Mouse (Mus musculus): ENCODE measurements around the gene Fermt1. TPM values are rescaled to one million over a fixed set of nuclear protein-coding genes. Genes with fewer than 3 reads are reported as not detected.

Gene Fermt1
- polyA plus RNA-seq, 1 experiment, result 13.7 TPM

DNA sequence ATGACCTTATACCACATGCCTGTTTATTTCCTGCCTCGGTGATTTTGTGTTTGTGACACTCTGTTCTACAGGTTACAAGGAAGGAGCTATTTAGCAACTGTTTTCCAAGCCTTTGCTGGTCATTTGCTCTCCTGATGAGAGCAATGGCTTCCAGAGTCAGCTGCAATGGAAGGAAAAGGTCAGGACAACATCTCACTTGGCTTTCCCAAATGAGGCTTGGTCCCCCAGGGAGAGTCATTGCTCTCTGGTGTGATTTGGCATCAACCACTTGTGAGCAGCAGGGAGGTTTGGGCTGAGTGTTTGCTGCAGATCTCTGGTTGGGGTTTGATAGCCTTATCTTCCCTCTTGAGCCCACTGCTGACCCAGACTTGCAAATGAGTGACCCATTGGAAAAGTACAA lies 45.1 kb downstream of the Fermt1 start:
- no peaks in the 10 kb centered on the region for H3K27me3 ChIP-seq (replicated peaks; ENCODE audit: control insufficient read depth, insufficient read depth, low read length)
- 0 out of 2 replicates have a peak, but pooled peaks cover 3% of the 10 kb centered on the region for H3K4me1 ChIP-seq (ENCODE audit: control insufficient read depth, insufficient read depth, low read length)
- H3K4me3 ChIP-seq (ENCODE audit: insufficient read depth, low read depth, low read length), result no peak overlapping the region
- no peaks in the 10 kb centered on the region for H3K36me3 ChIP-seq (ENCODE audit: control insufficient read depth, insufficient read depth, low read length)
- DNase-seq, result no peak
- H3K27ac ChIP-seq (ENCODE audit: insufficient read depth, low read depth, low read length), result no peak overlapping the region
- TF ChIP-seq CTCF (conservative IDR thresholded peaks at IDR 0.05; ENCODE audit: insufficient read depth, insufficient read length, low read depth, low read length) (no peak), POLR2A (IDR thresholded peaks at IDR 0.05; ENCODE audit: low read depth, low read length) (no peak)
- 79% methylated on average over 1 of the region's 1 CpGs for WGBS

DNA sequence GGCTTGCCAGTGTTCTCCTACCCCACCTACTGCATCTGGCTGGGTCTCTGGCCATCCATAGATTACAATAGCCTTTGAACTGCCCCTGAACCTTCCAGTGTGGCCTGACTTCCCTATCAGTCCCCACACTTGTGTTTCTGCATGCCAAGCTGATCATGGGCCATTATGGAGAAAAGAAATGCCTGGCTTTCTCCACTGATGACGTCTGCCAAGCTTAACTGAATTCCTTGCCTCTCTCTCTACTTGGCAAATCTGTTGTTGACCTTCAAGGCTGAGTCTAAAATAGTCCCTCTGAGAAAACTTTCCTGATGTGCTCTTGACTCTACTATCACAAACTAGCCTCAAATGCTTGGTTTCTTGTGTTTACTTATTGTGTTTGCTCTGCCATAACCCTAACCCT lies 47.5 kb downstream of the Fermt1 start:
- Histone ChIP-seq H3K27ac (ENCODE audit: insufficient read depth, low read depth, low read length) (no peak overlapping the region), H3K27me3 (replicated peaks; ENCODE audit: control insufficient read depth, insufficient read depth, low read length) (no peaks in the 10 kb centered on the region; the same call in 1 of the 2 replicates), H3K4me1 (ENCODE audit: control insufficient read depth, insufficient read depth, low read length) (0 out of 2 replicates have a peak, but pooled peaks cover under 1% of the 10 kb centered on the region), H3K4me3 (ENCODE audit: insufficient read depth, low read depth, low read length) (no peak overlapping the region), H3K36me3 (ENCODE audit: control insufficient read depth, insufficient read depth, low read length) (no peaks in the 10 kb centered on the region)
- 44% methylated on average over 1 of the region's 1 CpGs for WGBS
- TF ChIP-seq CTCF (conservative IDR thresholded peaks at IDR 0.05; ENCODE audit: insufficient read depth, insufficient read length, low read depth, low read length) (no peak), POLR2A (IDR thresholded peaks at IDR 0.05; ENCODE audit: low read depth, low read length) (no peak)
- no peak for DNase-seq

DNA sequence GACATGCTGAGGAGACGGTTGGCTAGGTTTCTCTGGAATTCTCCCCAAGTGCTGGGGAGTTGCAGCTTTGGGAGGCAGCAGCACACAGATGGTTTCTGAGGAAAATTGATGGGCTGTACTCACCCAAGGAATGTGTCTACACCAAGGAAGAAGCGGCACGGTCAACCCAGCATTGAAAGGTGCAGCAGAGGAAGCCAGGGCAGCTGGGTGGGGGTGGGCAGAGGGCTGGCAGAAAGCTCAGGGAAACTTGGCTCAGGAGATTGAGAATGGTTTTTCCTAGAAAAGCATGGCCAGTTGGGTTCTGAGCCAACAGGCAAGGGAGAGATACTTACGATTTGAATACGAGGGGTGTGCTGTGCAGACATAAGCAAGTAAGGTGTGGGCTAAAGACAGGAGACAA lies 51.9 kb downstream of the Fermt1 start:
- Histone ChIP-seq H3K27ac (ENCODE audit: insufficient read depth, low read depth, low read length) (no peak overlapping the region), H3K27me3 (replicated peaks; ENCODE audit: control insufficient read depth, insufficient read depth, low read length) (no peaks in the 10 kb centered on the region; the same call in 1 of the 2 replicates), H3K4me1 (ENCODE audit: control insufficient read depth, insufficient read depth, low read length) (no peaks in the 10 kb centered on the region), H3K4me3 (ENCODE audit: insufficient read depth, low read depth, low read length) (no peak overlapping the region), H3K36me3 (ENCODE audit: control insufficient read depth, insufficient read depth, low read length) (no peaks in the 10 kb centered on the region)
- no peak for DNase-seq
- WGBS, result 51% methylated on average over 5 of the region's 5 CpGs
- TF ChIP-seq CTCF (conservative IDR thresholded peaks at IDR 0.05; ENCODE audit: insufficient read depth, insufficient read length, low read depth, low read length) (no peak), POLR2A (IDR thresholded peaks at IDR 0.05; ENCODE audit: low read depth, low read length) (no peak)

DNA sequence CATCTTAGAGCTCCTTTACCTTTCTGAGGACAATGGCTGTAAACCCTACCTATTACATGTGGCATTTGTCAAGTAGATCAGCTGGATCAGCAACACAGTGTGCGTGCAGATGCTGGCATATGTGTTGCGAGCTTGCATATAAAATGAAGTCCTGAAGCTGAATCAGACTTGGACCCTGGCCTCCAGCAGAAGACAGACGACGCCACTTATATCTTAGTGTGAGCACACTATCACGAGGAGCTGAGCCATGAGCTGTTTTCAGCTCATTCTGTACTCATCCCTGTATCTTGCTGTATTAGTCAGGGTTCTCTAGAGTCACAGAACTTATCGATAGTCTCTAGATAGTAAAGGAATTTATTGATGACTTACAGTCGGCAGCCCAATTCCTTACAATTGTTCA lies 60.4 kb downstream of the Fermt1 start:
- 94% methylated on average over 7 of the region's 7 CpGs for WGBS
- no peak for TF ChIP-seq POLR2A (IDR thresholded peaks at IDR 0.05; ENCODE audit: low read depth, low read length)

DNA sequence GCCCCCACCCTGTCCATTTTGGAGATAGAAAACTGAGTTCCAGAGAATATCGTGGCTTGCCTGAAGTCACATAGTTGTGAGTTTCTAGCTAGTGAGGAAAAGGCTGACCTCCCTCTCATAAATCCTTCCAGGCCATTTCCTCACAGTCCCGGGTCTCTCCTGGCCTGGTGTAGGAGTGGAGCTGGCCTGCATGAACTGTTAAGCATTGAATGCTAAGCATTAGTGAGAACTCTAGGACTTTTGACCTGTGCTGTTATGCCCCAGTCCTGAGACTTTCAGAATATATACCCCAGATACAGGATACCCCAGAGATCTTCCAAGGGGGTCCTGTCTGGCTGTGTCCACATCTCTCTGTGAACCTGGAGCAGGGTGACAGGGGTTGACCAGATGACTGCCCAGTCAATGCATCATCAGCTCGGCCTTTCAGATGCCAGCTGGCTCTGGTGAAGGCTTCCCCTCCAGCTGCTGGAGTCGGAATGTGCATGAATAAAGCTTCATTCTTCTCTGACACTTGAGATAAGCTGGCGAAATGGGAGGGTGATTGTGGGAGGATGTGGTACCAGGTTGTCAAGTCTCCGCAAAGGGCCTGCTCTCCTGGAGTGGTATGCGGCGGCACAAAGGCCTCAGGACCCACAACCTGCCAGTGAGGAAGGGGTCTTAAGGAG lies 61.3 kb downstream of the Fermt1 start:
- TF ChIP-seq CTCF (conservative IDR thresholded peaks at IDR 0.05; ENCODE audit: insufficient read depth, insufficient read length, low read depth, low read length) (no peak), POLR2A (IDR thresholded peaks at IDR 0.05; ENCODE audit: low read depth, low read length) (no peak)
- H3K27ac ChIP-seq (ENCODE audit: insufficient read depth, low read depth, low read length), result no peak overlapping the region
- no peak for DNase-seq
- H3K27me3 ChIP-seq (replicated peaks; ENCODE audit: control insufficient read depth, insufficient read depth, low read length), result no peaks in the 10 kb centered on the region
- H3K36me3 ChIP-seq (ENCODE audit: control insufficient read depth, insufficient read depth, low read length), result no peaks in the 10 kb centered on the region
- no peaks in the 10 kb centered on the region for H3K4me1 ChIP-seq (ENCODE audit: control insufficient read depth, insufficient read depth, low read length)
- WGBS, result 39% methylated on average over 8 of the region's 8 CpGs
- H3K4me3 ChIP-seq (ENCODE audit: insufficient read depth, low read depth, low read length), result no peak overlapping the region

More for the DNA sequence above, 60.4 kb downstream of the Fermt1 start:
- Histone ChIP-seq H3K36me3 (ENCODE audit: control insufficient read depth, insufficient read depth, low read length) (no peaks in the 10 kb centered on the region), H3K27ac (ENCODE audit: insufficient read depth, low read depth, low read length) (no peak overlapping the region), H3K27me3 (replicated peaks; ENCODE audit: control insufficient read depth, insufficient read depth, low read length) (no peaks in the 10 kb centered on the region), H3K4me3 (ENCODE audit: insufficient read depth, low read depth, low read length) (no peak overlapping the region), H3K4me1 (ENCODE audit: control insufficient read depth, insufficient read depth, low read length) (no peaks in the 10 kb centered on the region)
- DNase-seq, result no peak

DNA sequence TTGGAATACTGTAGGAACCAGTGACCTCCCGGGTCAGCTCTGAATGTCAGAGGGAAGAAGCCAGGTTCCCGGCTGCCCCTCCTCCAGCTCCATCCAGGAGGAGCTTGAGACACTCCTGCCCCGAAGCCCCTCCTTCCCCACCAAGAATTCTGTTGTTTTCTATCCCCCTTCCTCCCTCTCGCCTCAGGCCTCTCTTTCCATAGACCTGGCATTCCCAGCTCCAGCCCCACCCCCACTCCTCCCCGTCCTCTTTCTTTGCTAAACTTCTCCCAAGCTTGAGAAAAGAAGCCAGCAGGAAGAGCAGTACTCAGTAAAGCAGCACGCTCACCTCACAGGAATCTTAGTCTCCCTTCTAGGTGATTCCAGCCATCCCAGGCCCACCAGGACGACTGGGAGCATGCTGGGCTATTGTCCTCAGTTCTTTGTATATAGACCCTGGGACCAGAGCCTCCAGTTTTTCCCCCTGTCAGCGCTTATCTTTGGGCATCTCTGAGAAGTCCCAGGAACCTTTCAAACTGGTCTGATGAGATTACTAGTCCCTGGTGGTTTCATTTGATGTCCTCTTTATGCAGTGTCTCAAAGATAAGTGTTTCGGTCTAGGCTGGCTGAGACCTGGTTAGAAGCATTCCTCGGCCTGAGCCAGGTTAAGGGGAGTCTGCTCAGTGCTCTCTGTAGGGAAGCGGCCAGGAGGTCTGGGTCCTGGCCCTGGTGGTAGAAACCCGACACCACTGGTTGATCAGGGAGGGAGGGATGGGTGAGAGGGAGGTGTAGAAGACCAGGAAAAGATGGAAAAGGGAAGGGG lies 64.7 kb downstream of the Fermt1 start, which contains the start of gene Lrrn4:
Lrrn4 (minus strand) TSS at position 48 of the 802 bp plus-strand sequence.
- H3K36me3 ChIP-seq (ENCODE audit: control insufficient read depth, insufficient read depth, low read length), result no peaks in the 10 kb centered on the region
- DNase-seq, result no peak
- H3K27ac ChIP-seq (ENCODE audit: insufficient read depth, low read depth, low read length), result no peak within 1 kb of the TSS
- no peaks in the 10 kb centered on the region; the same call in 1 of the 2 replicates for H3K4me1 ChIP-seq (ENCODE audit: control insufficient read depth, insufficient read depth, low read length)
- WGBS, result 44% methylated on average over 12 of the region's 12 CpGs
- no peaks in the 10 kb centered on the region for H3K27me3 ChIP-seq (replicated peaks; ENCODE audit: control insufficient read depth, insufficient read depth, low read length)
- TF ChIP-seq CTCF (conservative IDR thresholded peaks at IDR 0.05; ENCODE audit: insufficient read depth, insufficient read length, low read depth, low read length) (no peak), POLR2A (IDR thresholded peaks at IDR 0.05; ENCODE audit: low read depth, low read length) (no peak)
- H3K4me3 ChIP-seq (ENCODE audit: insufficient read depth, low read depth, low read length), result peak within 1 kb of the TSS; percentile 45
